10 mouse cellular contexts compared by ENCODE assay signal in the genomic region with DNA sequence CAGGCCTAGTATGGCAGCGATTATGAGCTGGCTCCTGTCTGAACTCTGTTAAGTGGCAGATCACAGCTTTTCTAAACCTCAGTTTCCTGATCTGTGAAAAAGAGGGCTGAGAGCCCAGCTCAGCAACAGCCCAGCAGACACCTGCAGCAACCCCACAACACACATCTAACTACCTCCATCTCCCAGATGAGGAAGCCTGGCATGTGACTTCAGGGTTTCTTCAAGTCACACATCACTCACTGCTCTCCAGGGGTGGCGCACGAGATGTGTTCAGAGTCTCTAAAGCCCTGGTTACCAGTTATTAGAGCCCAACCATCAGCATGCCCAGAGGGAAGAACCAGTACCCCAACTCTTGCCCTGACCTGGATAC. TPM values are rescaled to one million over a fixed set of nuclear protein-coding genes. Genes with fewer than 3 reads are reported as not detected.
DNase-seq lines count a peak whose midpoint lies in the region; ATAC-seq lines count a peak whose summit lies in the region.
"Had no signal": no experiment of that assay in that cellular context is flagged by ENCODE, and none has a peak within 500 bp of the region (broad histone marks: within the 10 kb centered on the region; RNA-seq: fewer than 3 reads in every experiment).

No protein-coding gene starts in this region.

- H3K4me1 ChIP-seq in liver, embryonic 11.5 days (replicated peaks; ENCODE audit: control insufficient read depth, insufficient read depth, low read length) = peaks cover 20% of the 10 kb centered on the region
- peaks cover 45% of the 10 kb centered on the region for H3K4me1 ChIP-seq in forebrain, embryonic 12.5 days
- H3K4me1 ChIP-seq in limb, embryonic 11.5 days (ENCODE audit: control insufficient read depth, insufficient read depth, low read length) = peaks cover 47% of the 10 kb centered on the region

- no peak overlapping the region for H3K9ac ChIP-seq in liver, embryonic 11.5 days (ENCODE audit: low read depth, low read length)
- peak overlapping the region; percentile 74 for H3K9ac ChIP-seq in forebrain, embryonic 12.5 days
- H3K9ac ChIP-seq in limb, embryonic 11.5 days (ENCODE audit: low read length) = peak overlapping the region; percentile 84; the same call in 1 of the 2 replicates

- no peaks in the 10 kb centered on the region for H3K27me3 ChIP-seq in liver, embryonic 11.5 days (replicated peaks; ENCODE audit: control insufficient read depth, insufficient read depth, low read length)
- no peaks in the 10 kb centered on the region for H3K27me3 ChIP-seq in forebrain, embryonic 12.5 days
- H3K27me3 ChIP-seq in limb, embryonic 11.5 days (ENCODE audit: control insufficient read depth, insufficient read depth, low read length) = no peaks in the 10 kb centered on the region

- H3K27ac ChIP-seq in liver, embryonic 11.5 days (ENCODE audit: low read depth, low read length) = no peak overlapping the region
- peak overlapping the region; percentile 88; the same call in 1 of the 2 replicates for H3K27ac ChIP-seq in forebrain, embryonic 12.5 days
- no peak overlapping the region for H3K27ac ChIP-seq in limb, embryonic 11.5 days (replicated peaks; ENCODE audit: low read depth, low read length)
- H3K27ac ChIP-seq: layer of hippocampus, adult 2 months had no signal

- 72% methylated on average over 3 of the region's 3 CpGs for WGBS in liver, embryonic 11.5 days
- WGBS in forebrain, embryonic 12.5 days = 52% methylated on average over 3 of the region's 3 CpGs
- WGBS in limb, embryonic 11.5 days = 55% methylated on average over 3 of the region's 3 CpGs

- H3K4me3 ChIP-seq in liver, embryonic 11.5 days (ENCODE audit: low read depth, low read length) = no peak overlapping the region
- peak overlapping the region; percentile 54 for H3K4me3 ChIP-seq in forebrain, embryonic 12.5 days (replicated peaks)
- H3K4me3 ChIP-seq in limb, embryonic 11.5 days (ENCODE audit: low read depth, low read length) = peak overlapping the region; percentile 77
- H3K4me3 ChIP-seq: layer of hippocampus, adult 2 months had no signal

- H3K36me3 ChIP-seq in liver, embryonic 11.5 days (ENCODE audit: control insufficient read depth, insufficient read depth, low read length) = no peaks in the 10 kb centered on the region
- 0 out of 2 replicates have a peak, but pooled peaks cover 13% of the 10 kb centered on the region for H3K36me3 ChIP-seq in forebrain, embryonic 12.5 days (replicated peaks)
- peaks cover 3% of the 10 kb centered on the region; the same call in 1 of the 2 replicates for H3K36me3 ChIP-seq in limb, embryonic 11.5 days (ENCODE audit: control insufficient read depth, insufficient read depth, low read length)

- no peak for ATAC-seq in liver, embryonic 11.5 days (replicated peaks; ENCODE audit: low FRiP score)
- no peak for ATAC-seq in forebrain, embryonic 12.5 days (ENCODE audit: low FRiP score)
- no peak for ATAC-seq in limb, embryonic 11.5 days (ENCODE audit: insufficient number of reproducible peaks, low FRiP score, low TSS enrichment, low read depth)

- no peak for DNase-seq in liver, embryonic 11.5 days (ENCODE audit: low spot score)
- no peak for DNase-seq in liver
- DNase-seq in limb, embryonic 11.5 days (ENCODE audit: low spot score) = no peak
- peak; percentile 51 to 71 for DNase-seq in thymus, adult 18-20 months
- no peak for DNase-seq in gastrocnemius, adult 18-20 months (ENCODE audit: low spot score)
- no peak for DNase-seq in right cerebral cortex, postnatal 10 days (ENCODE audit: low spot score in 2 of 2)
- no peak for DNase-seq in adrenal gland, postnatal 10 days
- DNase-seq: retina, postnatal 1 day had no signal

- peak overlapping the region; percentile 66 for H3K4me2 ChIP-seq in liver, embryonic 11.5 days
- peak overlapping the region; percentile 90 for H3K4me2 ChIP-seq in forebrain, embryonic 12.5 days
- peak overlapping the region; percentile 90 for H3K4me2 ChIP-seq in limb, embryonic 11.5 days (ENCODE audit: low read depth, severe bottlenecking)

- no peaks in the 10 kb centered on the region for H3K9me3 ChIP-seq in liver, embryonic 11.5 days (ENCODE audit: control insufficient read depth, low read length)
- H3K9me3 ChIP-seq in forebrain, embryonic 12.5 days = no peaks in the 10 kb centered on the region
- H3K9me3 ChIP-seq in limb, embryonic 11.5 days (ENCODE audit: control insufficient read depth, low read length) = no peaks in the 10 kb centered on the region

RNA-seq across cellular contexts. Expression of gene Angptl2, which starts 1.5 kb away (rescaled TPM):
- polyA plus RNA-seq in liver, embryonic 11.5 days (2014; fragmentation: Nextera tagmentation; extraction: Ambion mirVana) = 11.3 and 12.2 TPM in 2 replicates
- 17.4 and 18.1 TPM in 2 replicates for polyA plus RNA-seq in forebrain, embryonic 12.5 days (2016; fragmentation: Nextera tagmentation; extraction: Ambion mirVana)
- 48.8 and 49.2 TPM in 2 replicates for polyA plus RNA-seq in limb, embryonic 11.5 days (2014; fragmentation: Nextera tagmentation; extraction: Ambion mirVana)
- 10 to 100 TPM; 29.6 to 48.6 TPM for total RNA-seq in gastrocnemius, adult 18-20 months (2021)
- 10 to 100 TPM; 51.9 to 66.1 TPM for total RNA-seq in adrenal gland, postnatal 10 days (2021)

Comparison
In these comparisons a context has a peak if more than half of its experiments do, and no peak if none do; other contexts are left out.
1. DNase-seq: peak in thymus, adult 18-20 months (2 of 2); none in liver, embryonic 11.5 days (single experiment), liver (single experiment), limb, embryonic 11.5 days (single experiment), gastrocnemius, adult 18-20 months (single experiment), right cerebral cortex, postnatal 10 days (0 of 2) and adrenal gland, postnatal 10 days (single experiment).
2. Peak in every context shown above with its lines, with median percentiles within 50 percentile points of each other: H3K4me2 ChIP-seq.